Mouse (Mus musculus) adrenal gland, adult 10 weeks (tissue): ENCODE results near the gene Cab39l. TPM values are rescaled to one million over a fixed set of nuclear protein-coding genes. Genes with fewer than 3 reads are reported as not detected.

Source experiments
- polyA plus RNA-seq: library from polyadenylated mRNA; stranded (reverse); fragments of 350-450 nt; fragmentation: Illumina TruSeq; extraction: RNeasy Lipid Tissue Mini Kit (QIAGEN cat#74804); gene quantifications from one replicate; pipeline ENCODE4 v1.2.3, GENCODE M21; 2014; ENCODE audit warnings: low read depth, low replicate concordance

The Cab39l gene
- polyA plus RNA-seq: 119 TPM

DNA sequence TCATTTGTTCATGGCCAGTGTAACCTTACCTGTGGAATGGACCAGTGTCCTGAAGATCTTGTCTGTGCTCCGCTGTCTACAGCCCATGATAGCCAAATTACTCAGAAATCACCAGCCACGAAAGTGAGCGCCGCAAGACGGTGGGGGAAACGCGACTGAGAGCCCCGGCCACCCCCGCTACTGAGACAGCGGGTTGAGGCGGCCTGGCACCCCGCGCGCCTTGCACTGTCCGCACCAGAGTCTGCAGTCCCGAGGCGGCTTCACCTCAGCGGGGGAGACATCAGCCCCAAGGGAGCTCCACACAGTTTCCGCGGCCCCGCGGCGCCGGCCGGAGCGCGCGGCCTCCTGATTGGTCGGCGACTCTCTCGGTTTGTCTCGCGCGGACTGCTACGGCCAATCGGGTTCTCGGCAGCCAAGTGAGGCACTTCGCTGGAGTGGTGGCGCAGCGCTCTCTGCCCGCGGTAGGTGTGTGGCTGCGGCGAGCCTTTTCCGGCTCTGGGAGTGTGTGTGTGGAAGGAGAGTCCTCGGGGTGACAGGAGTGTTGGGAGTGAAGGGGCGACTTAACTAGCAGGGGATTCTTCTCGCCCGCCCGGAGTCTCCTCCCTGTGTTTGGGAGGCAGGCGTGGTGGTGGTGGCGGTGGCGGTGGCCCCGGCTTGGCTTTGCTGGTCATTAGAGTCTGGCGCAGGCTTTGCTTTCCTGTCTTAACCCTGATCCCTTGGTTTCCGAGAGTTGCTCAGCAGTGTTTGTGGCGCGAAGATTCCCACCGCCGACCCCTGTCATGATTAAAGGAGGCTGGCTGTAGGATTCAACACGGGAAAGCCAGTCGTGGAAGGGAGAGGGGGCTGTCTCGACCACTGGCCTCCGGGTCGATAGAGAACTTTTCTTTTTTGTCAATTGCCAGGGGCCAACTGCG lies at the start of gene Cab39l, which contains the start of gene Setdb2:
Cab39l (plus strand) TSS at position 415 of the 914 bp plus-strand sequence.
Setdb2 (minus strand) TSS at position 327 of the 914 bp plus-strand sequence.

DNA sequence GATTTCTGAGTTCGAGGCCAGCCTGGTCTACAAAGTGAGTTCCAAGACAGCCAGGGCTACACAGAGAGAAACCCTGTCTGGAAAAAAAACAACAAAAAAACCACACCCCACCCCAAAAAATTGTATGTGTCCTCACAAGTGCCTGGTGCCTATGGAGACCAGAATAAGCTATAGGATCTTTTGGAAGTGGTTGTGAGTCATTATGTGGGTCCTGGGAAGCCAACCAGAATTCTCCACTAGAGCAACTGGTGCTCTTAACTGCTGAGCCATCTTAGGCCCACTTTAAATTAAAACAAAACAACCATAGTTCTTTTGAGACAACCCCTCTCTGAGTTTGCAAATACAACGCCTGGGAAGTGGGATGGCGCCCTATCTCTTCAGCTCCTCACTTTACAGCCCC lies 45.5 kb upstream of the Cab39l start, which contains the start of gene Phf11c:
Phf11c (minus strand) TSS at position 101 of the 400 bp plus-strand sequence.

DNA sequence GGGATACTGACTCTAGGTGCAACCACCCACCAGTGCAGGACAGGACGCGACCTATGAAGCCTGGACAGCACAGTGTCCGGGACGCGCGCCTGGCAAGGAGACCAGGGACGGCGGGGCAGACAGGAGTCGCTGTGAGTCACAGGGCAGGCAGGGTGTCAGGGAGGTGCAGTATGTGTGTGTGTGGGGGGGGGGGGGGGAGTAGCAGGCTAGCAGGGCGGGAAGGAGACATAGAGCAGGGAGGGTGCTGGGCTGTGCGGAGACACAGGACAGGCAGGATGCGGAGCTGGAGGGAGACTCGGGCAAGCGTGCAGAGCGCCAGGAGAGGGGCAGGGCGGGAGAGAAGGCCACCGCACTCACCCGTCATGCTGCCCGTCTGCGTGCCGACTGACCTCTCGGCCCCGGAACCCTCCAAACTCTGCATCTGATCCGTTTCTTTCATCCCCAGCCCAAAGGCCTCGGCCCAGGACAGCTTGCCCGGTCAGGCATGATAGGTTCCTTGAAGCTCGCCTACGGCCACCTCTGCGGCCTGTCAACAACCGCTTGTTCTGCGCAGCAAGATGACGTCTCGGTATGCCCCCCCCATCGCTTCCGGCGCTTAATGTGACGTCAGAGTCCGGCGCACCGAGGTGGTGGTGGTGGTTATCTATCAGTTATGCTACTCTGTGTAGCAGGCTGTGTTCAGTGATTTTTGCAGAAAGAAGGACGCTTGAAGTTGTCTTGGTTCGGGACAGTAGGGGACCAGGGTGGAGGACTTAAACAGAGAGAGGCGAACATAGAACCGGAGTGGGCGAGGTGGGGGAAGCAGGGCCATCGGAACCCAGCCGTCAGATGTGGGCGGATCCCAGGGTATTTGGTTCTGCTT lies 156.9 kb downstream of the Cab39l start, which contains the start of gene Cdadc1:
Cdadc1 (minus strand) TSS at position 562 of the 862 bp plus-strand sequence.

DNA sequence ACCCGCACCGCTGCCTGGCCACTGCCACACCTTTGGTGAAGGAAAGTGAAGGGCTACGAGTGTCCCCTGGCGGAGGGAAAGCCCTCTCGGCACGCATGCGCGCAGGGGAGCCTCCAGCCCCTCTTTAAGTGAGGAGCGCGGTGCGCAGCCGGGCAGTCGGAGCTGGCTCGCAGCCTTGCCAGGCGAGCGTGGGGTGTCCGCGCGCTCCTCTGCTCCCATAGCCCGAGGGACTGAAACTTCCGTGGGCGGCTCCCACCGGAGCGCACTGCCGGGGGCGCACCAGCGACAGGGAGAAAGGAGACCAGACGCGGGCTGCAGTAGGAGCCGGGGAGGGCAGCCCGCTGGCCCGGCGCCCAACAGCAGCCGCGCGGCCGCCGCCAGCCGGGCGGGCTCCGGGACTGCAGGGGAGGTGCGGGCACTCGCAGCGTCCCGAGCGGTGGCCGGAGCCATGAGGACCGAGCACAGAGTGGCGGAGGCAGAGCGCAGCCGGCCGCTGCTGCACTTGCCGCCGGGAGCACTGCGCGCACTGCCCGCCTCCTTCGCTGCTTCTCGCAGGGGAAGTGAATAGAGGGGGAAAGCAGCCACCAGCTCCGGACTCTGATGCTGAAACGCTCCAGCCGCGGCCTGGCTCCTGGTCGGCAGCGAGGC lies 184.5 kb downstream of the Cab39l start, which contains the start of gene Shisa2:
Shisa2 (plus strand) TSS at position 151 of the 648 bp plus-strand sequence.

Other genes with a start within 250 kb of the Cab39l start
- gene Rcbtb1, start 239.8 kb upstream of the Cab39l start, polyA plus RNA-seq: 65.4 TPM
- gene Gm6904, start 180.8 kb upstream of the Cab39l start, polyA plus RNA-seq: not detected
- gene Phf11a, start 143.4 kb upstream of the Cab39l start, polyA plus RNA-seq: 0.76 TPM
- gene Phf11b, start 99.6 kb upstream of the Cab39l start, polyA plus RNA-seq: 12.0 TPM
- gene Phf11d, start 75.5 kb upstream of the Cab39l start, polyA plus RNA-seq: 19.5 TPM
- gene Phf11c, start 45.6 kb upstream of the Cab39l start, polyA plus RNA-seq: 1.2 TPM
- gene Setdb2, start 88 bp upstream of the Cab39l start, polyA plus RNA-seq: 14.2 TPM
- 121 TPM for gene Cdadc1, start 157.0 kb downstream of the Cab39l start, polyA plus RNA-seq
- 4.0 TPM for gene Shisa2, start 184.3 kb downstream of the Cab39l start, polyA plus RNA-seq